Mouse (Mus musculus) cerebellum, postnatal 36 days (tissue): ENCODE results near the gene Vgll2.

Source experiments
- DNase-seq, 2 experiments: peaks; one replicate each; pipeline ENCODE4 v3.0.0; 2021 to 2022; ENCODE audit warnings: mixed read lengths in 2 of 2

Gene Vgll2

DNA sequence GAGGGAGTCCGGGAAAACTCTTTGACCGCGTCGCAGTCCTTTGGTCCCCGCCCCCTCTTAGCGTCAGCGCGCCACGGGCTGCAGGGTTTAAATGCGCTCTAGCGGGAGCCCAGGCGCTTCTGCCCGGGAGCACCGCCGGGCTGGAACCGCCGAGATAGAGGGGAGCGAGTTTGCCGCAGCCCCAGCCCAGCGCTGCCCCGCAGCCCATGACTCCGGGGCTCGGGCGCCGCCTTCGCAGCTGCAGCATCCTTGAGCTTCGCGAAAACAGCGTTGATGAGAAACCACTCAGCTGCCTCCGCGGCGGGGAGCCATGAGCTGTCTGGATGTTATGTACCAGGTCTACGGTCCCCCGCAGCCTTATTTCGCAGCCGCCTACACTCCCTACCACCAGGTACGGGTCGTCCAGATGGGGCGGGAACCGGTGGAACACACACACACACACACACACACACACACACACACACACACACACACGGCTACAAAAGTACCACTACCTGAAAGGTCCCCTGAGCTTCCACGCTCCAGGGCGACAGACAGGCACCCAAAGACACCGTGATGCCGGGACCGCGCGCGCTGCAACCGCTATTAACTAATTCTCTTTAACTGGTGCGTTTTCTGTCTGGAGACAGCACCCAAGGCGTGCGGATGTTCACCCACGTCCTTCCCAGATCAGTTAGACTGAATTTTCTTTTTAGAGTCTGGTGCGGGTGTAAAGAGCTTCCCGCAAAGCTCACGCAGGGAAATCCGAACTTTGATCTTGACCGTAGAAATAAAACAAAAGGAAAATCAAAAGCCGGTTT lies at the start of gene Vgll2:
Gene Vgll2 (plus strand): TSS at position 90 of the 800 bp plus-strand sequence.
- DNase-seq: peak in 1 of 2 experiments; percentile 9

DNA sequence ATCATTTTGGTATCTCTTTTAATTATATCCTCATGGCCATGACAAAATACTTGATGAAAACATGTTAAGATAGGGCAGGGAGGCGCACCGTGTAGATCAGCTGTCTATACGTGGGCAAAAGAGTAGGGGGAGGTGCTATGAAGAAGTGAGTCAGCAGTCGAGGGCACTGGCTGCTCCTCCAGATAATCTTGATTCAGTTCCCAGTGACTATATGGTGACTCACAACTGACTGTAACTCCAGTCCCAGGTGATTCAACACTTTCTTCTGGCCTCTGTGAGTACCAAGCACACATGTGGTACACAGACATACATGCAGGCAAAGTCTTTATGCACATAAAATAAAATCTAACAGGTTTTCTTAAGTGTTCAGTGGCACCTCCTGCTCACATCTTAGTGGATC lies 47.2 kb upstream of the Vgll2 start:
- DNase-seq: no peak

DNA sequence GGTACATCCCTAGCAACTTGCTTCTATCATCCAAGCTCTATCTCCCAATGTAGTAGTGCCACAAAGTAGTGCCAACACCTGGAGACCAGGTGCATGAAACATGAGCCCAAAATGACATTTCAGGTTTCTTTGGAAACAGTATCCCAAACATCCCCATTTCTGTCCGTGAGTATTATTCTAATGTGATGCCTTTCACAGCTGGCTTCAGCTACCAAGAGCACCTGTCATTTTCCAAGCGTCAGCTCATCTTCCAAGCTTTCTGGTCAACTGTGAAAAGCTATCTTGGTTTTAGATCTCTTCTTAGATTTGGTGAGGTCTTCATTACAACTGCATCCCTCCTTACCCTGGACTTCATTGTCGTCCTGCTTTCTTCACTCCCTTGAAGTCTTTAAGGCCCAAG lies 46.7 kb upstream of the Vgll2 start:
- DNase-seq: no peak

GRCm38 (mm10) chr10:51981651-51982050 lies 40.7 kb upstream of the Vgll2 start:
- DNase-seq: no peak

DNA sequence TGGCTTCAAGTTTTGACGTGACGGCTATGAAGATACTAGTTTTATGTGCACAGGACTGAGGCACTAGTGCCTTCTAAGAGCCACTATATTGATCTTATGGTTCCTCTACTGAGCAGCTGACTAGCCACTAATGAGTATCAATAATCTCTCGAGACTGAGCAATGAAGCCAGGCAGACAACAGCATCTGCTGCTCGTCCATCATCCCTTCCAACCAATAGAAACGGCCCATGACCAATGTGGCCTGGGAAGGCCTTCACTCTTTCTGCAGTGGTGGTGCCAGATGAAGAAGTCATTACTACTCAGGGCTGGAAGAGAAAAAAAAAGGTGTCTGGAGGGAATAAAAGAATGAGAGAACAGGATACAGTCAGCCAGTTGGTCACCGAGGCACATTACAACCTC lies 39.9 kb upstream of the Vgll2 start:
- DNase-seq: no peak

DNA sequence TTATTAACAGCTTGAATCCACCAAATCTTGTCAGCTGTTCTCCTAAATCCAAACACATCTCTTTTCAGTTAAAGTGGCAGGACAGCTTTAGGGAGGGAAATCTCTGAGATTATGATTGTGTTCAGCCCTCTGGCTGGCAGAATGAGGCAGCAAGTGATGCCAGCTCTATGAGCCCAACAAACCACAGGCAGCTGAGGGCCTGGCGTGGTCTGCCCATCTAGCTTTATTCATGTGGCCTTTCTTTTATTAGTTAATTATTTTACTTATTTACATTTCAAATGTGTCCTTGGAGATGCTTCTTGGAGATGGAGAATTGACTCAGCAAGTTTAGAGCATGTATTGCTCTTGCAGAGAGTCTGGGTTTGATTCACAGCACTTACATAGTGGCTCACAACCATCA lies 3.8 kb upstream of the Vgll2 start:
- no peak for DNase-seq

GRCm38 (mm10) chr10:52021231-52021630 lies 1.1 kb upstream of the Vgll2 start:
- DNase-seq: no peak

- DNase-seq: no peak
Observed at GRCm38 (mm10) chr10:52021736-52022394, 437 bp upstream of the Vgll2 start.

DNA sequence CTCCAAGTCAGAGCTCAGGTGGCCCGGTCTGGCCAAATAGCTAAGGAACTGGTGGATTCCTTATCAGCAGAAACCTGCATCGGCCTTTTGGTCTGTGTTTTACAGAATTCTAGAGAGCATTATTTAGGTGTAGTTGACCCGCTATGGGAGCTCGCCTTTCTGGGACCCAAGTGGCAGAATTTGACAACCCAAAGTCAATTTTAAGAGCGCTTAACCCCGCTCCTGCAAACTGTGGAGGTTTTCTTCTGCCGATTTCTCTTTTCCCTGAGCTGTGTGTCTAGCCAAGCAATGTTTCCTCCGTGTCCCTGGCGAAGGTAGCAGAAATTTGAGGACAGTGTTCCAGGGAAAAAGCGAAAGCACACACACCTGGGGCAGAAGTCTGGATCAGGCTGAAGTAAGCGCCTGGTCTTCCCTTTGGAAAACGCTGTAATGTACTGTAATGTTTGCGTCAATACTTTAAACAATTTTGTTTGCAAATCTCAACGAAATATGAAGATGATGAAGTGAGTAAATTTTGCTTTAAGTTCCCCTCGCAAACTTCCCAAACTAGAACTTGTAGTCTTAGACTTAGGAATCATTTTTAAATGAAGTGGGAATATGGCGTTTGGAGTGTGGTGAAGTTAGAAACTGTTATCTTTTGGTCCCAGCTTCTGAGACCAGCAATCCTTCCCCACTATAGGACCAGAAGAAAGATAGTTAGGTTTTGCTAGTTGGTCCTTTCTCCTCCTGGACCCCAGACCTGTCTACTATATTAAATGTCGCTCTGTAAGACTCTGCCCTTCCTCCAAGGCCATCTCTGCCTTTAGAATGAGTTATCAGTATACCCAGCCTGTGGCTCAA lies 1.1 kb downstream of the Vgll2 start:
- DNase-seq: no peak

GRCm38 (mm10) chr10:52024053-52024410 lies 1.7 kb downstream of the Vgll2 start:
- DNase-seq: no peak

DNA sequence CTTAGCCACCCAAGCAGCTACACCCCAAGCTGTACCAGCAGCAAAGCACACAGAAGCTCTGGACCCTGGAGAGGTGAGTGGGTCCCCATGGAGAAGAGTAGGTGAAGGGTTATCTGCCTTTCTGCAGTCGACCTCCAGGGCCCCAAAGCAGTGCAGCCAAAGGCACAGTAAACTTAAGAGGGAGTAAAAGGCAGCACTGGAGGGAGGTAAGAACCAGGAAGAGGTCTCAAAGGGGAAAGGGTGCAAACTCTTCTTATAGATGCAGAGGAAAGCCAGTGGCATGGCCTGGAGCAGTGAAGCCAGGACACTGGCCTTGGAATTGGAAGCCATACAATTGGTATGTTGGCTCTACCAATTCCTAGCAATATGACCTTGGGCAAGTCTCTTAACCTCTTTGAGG lies 3.0 kb downstream of the Vgll2 start:
- DNase-seq: no peak

DNA sequence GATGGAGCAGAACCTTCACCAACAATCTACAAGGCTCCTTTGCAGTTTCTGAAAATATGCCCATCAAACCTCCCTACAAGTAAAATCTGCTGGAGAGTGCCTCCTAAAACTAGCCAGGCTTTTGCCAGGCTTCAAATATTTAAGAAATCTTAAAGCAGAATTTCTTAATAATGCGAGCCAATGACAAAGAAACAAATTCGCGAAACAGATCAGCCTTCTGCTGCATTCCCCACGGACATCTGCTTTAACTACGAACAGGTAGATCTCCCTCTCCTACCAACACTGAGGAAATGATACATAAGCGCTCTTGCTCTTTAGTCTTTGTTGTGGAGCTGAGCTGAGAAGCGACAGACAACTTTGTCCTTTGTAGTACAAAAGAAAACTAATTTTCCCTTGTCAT lies 3.5 kb downstream of the Vgll2 start:
- DNase-seq: no peak

DNA sequence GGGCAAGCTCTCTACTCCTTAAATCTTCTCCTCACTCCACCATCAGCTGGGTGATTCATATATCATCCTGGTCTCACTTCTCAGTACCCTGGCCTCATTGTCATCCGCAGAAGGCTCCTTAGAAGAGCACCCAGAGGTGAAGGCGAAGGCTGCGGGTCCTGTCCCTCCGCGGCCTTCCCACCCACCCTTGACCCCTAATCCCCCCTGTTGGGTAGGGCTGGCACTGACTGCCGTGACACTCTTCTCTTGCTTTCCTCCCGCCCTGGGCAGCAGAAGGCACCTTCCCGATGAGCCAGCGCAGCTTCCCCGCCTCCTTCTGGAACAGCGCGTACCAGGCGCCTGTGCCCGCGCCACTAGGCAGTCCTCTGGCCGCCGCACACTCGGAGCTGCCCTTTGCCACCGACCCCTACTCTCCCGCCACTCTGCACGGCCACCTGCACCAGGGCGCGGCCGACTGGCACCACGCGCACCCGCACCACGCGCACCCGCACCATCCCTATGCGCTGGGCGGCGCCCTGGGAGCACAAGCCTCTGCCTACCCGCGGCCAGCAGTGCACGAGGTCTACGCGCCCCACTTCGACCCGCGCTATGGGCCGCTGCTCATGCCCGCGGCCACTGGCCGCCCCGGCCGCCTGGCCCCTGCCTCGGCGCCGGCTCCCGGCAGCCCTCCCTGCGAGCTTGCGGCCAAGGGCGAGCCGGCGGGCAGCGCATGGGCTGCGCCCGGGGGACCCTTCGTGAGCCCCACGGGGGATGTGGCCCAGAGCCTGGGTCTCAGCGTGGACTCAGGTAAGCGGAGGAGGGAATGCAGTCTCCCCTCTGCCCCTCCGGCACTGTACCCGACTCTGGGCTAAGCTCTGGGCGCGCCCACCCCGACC lies 5.1 kb downstream of the Vgll2 start:
- DNase-seq: no peak

DNA sequence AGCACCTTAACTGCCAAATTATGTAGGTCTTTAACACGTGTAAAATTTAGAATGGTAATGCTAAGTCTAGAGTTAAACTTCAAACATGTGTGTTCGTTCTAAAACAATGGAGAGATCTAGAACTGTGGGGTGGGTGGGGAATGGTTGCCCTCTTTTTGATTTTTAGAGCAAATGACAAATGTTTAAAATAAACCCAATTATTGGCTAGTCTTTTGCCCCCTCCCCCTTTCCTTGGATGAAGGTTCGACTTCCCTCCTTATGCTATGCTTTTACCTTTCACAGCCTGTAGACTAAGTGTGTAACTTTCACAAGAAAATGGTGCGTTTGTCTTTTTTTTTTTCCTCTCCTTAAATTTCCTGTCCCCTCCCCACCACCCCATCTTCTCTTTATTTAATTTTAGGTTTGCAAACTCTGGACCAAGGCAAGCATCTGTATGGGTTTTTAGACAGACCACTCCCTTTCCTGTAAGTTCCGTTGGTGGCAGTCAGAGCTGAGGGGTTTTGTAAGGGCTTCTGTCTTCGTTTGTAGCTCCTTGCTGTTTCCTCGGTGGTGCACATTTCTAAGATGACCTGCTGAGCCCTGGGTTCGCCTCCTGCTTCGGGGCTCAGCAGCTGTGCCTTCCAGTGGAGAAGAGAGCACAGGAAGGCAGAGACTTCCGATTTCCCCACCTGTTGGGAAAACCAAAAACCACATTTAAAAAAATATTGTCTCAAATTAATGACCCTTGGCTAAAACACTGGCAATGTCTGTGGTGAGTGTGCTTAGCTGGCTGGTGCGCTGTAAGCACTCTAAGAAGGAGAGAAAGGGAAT lies 6.5 kb downstream of the Vgll2 start:
- DNase-seq: no peak

- DNase-seq: no peak
Observed at GRCm38 (mm10) chr10:52029421-52030080, 7.2 kb downstream of the Vgll2 start.

- DNase-seq: no peak
Observed at GRCm38 (mm10) chr10:52033729-52034128, 11.4 kb downstream of the Vgll2 start.

DNA sequence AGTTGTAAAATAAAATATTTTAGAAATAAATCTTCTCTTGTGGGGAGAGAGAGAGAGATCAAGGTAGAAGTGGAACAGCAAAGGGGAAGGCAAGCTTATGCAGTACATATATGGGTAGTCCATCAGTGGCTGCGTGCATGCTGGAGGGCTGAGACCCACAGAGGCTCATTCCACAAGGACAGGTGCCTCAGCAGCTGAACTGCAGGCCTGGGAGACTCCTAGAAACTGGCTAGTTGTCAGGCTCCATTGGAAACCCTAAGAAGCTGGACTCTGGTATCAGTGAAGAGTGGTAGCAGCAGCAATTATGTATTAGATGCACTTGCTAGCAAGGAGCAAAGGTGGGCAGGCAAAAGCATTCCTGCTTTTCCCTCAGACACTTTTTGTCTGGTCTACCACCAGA lies 17.1 kb downstream of the Vgll2 start:
- no peak for DNase-seq

GRCm38 (mm10) chr10:52043086-52043485 lies 20.8 kb downstream of the Vgll2 start:
- DNase-seq: no peak

- no peak for DNase-seq
Observed at GRCm38 (mm10) chr10:52048287-52048686, 26.0 kb downstream of the Vgll2 start.

DNA sequence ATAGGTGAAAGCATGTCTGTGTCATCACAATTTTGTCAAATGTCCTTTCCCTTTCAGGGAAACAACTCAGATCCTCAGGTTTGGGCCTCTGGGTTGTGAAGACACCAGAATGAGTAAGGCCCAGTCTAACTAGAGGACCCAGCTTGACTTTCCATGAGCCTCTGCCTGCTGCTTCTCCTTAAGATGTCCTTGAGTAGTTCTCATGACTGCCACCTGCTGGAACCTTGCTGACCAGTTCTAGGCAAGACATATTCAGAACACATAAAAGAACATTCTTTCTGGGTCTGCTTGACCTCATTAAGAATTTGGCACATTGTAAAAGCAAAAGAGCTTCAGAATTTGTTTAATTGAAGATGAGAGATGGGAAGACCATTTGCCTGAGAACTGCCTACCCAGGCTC lies 50.2 kb downstream of the Vgll2 start:
- peak; percentile 10 to 16 for DNase-seq
